Mouse (Mus musculus): ENCODE results near the gene Acss2.

Gene Acss2

DNA sequence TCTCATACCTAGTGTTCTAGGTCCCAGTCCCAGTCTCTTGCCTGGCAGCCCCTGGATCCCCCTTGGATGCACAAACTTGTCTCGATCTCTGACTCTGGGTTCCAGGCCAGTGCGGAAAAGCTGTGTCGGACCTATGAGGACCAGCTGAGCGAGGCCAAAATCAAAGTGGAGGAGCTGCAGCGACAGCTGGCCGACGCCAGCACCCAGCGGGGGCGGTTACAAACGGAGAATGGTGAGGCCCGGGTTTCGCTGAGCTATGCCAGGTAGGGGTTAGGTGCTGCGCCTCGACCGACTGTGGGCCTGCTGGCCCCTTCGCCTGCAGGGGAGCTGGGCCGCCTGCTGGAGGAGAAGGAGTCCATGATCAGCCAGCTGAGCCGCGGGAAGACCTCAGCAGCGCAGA lies 112.4 kb downstream of the Acss2 start:
- no peak for DNase-seq

DNA sequence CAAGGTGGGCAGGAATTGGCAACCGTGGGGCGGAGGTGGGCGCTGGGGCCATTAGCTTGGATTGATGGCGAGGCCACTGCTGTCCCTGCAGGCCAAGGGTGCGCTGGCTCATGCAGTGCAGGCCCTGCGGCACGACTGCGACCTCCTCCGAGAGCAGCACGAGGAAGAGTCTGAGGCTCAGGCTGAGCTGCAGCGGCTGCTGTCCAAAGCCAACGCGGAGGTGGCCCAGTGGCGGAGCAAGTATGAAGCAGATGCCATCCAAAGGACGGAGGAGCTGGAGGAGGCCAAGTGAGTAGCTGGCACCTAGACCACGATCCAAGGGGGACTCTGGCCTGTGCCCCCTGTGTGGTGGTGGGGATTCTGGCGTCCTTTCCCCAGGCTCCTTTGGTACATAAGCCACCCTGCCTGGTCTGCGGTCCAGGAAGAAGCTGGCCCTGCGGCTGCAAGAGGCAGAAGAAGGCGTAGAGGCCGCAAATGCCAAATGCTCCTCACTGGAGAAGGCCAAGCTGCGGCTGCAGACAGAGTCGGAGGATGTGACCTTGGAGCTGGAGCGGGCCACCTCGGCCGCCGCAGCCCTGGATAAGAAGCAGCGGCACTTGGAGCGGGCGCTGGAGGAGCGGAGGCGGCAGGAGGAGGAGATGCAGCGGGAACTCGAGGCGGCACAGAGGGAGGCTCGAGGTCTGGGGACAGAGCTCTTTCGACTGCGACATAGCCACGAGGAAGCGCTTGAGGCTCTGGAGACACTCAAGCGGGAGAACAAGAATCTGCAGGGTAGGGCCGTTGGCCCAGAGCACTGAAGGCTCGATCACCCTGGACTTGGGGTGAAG lies 113.1 kb downstream of the Acss2 start:
- no peak for DNase-seq

DNA sequence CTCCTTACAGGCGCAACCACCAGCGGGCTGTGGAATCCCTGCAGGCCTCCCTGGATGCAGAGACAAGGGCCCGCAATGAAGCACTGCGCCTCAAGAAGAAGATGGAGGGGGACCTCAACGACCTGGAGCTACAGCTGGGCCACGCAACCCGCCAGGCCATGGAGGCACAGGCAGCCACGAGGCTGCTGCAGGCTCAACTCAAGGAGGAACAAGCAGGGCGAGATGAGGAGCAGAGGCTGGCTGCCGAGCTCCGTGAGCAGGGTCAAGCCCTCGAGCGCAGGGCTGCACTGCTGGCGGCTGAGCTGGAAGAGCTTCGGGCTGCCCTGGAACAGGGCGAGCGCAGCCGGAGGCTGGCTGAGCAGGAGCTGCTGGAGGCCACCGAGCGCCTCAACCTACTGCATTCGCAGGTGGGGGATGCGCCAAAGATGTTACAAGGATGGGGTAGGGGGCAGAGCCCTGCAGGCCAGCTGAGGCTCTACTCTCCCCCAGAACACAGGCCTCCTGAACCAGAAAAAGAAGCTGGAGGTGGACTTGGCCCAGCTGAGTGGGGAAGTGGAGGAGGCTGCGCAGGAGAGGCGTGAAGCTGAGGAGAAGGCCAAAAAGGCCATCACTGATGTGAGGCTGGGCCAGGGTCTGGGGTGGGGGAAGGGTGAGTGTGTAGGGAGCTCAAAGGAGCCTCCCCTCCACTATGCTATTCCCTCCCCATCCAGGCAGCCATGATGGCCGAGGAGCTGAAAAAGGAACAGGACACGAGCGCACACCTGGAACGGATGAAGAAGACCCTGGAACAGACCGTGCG lies 114.6 kb downstream of the Acss2 start:
- no peak for DNase-seq

DNA sequence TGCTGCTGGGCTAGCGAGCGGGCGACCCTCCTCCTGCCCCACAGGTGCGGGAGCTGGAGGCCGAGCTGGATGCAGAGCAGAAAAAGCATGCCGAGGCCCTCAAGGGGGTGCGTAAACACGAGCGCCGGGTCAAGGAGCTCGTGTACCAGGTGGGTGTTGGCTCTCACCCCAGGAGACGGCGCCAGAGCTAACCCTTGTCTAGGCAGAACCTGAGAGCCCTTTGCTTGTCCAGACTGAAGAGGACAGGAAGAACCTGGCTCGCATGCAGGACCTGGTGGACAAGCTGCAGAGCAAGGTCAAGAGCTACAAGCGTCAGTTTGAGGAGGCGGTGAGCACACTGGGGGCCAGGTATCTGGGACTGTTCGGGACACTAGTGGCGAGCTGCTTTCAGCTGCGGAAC lies 115.4 kb downstream of the Acss2 start:
- no peak for DNase-seq

DNA sequence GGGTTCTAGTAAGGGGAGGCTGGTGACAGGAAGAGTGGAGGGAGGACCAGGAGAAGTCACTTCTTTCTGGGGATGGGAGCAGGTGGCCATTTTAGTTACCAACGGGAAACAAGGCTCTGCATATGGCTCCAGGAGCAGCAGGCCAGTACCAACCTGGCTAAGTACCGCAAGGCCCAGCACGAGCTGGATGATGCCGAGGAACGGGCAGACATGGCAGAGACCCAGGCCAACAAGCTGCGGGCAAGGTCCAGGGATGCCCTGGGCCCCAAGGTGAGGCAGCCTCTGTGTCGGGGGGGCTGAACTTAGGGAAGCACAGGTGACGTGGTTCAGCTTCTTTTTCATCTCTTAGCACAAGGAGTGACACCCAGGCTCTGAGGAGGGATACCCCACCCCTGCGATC lies 116.0 kb downstream of the Acss2 start:
- DNase-seq: no peak

DNA sequence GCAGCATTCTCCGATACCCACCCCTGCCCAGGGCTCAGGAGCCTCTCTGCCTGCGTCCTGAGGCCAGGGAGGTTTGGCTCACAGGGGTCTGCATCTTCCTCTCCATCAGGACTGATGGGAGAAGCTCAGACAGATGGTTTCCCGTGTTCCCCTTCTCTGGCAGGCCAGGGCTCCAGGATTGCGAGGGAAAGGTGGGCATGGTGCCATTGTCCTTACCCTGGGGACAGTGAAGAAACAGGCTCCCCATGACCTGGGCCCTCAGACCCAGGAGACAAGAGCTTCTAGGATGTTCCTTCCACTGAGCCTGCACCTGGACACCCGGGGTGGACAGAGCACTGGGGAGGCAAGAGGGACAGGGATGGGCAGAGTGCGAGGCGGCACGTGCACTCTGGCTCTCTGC lies 116.8 kb downstream of the Acss2 start:
- no peak for DNase-seq
